Mouse (Mus musculus): Measurements from ENCODE around the gene Kif5a. TPM values are rescaled to one million over a fixed set of nuclear protein-coding genes. Genes with fewer than 3 reads are reported as not detected.

Kif5a gene
- polyA plus RNA-seq, 1 experiment: 1.6 TPM

DNA sequence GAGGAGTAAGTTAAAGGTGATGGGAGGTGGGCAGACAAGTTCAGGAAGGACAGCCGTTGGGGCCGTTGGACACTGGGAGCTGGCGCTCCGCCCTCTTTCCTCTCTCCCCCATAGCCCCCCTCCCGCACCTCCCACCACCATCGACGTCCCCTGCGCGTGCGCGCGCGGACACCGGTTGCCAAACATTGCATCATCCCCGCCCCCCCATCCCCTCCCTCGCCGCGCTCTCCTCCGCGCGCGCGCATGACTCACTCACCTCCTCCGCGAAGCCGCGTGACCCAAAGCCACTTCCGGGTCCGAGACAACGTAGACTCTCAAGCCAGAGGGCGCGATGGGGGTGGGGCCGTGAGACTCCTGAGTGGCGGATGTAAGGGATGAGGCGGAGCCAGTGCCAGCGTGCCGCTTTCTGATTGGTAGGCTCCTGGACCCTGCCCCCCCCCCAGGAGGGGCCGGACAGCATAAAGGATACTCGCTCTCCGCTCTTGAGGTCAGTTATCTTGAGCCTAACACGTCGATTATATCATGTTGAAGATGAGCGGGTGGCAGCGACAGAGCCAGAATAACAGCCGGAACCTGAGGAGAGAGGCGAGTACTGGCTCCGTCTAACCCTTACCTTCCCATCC, 27.3 kb upstream of the Kif5a start:
- TF ChIP-seq CTCF (IDR thresholded peaks at IDR 0.05; ENCODE audit: borderline replicate concordance, insufficient read depth, low read length): no peak
- peak; percentile 100 for TF ChIP-seq POLR2A (IDR thresholded peaks at IDR 0.05; ENCODE audit: low read depth, low read length)
- peak overlapping the region; percentile 80 for H3K4me3 ChIP-seq (ENCODE audit: insufficient read depth, low read length)
- peaks cover 10% of the 10 kb centered on the region; the same call in 1 of the 2 replicates for H3K4me1 ChIP-seq (ENCODE audit: control insufficient read depth, insufficient read depth, low read length)
- H3K27ac ChIP-seq (ENCODE audit: insufficient read depth, low read length): peak overlapping the region; percentile 100

DNA sequence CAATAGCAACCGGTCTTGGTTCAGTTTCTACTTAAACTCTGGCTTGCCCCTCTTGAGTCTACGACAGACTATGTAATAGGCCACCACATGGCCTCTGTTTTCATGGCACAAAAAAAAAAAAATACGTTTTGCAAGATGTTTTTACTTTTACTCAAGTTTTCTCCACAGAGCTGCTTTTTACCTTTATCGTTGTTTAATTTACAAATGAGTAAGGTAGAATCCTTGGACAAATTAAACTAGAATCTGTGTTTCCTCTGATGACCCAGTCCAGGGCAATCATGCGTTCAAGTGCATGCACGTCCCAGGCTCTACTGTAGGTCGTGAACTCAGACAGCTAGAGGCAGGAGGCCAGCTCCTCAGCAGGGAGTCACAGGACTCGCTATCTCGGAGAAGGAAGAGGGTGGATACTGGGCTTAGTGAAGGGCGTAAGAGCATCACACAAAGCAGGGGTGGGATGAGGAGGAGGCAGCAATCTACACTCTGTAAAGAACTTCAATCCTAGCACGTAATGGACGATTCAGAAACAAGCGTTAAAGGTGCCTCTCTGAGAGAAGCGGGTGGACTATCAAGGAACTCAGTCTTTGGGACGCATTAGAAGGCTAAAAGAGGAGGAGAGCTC, 26.5 kb upstream of the Kif5a start:
- no peak for TF ChIP-seq CTCF (IDR thresholded peaks at IDR 0.05; ENCODE audit: borderline replicate concordance, insufficient read depth, low read length)
- peak; percentile 71 for TF ChIP-seq POLR2A (IDR thresholded peaks at IDR 0.05; ENCODE audit: low read depth, low read length)
- H3K27ac ChIP-seq (ENCODE audit: insufficient read depth, low read length): peak overlapping the region; percentile 100
- H3K4me1 ChIP-seq (ENCODE audit: control insufficient read depth, insufficient read depth, low read length): peaks cover 10% of the 10 kb centered on the region; the same call in 1 of the 2 replicates
- H3K4me3 ChIP-seq (ENCODE audit: insufficient read depth, low read length): peak overlapping the region; percentile 6

DNA sequence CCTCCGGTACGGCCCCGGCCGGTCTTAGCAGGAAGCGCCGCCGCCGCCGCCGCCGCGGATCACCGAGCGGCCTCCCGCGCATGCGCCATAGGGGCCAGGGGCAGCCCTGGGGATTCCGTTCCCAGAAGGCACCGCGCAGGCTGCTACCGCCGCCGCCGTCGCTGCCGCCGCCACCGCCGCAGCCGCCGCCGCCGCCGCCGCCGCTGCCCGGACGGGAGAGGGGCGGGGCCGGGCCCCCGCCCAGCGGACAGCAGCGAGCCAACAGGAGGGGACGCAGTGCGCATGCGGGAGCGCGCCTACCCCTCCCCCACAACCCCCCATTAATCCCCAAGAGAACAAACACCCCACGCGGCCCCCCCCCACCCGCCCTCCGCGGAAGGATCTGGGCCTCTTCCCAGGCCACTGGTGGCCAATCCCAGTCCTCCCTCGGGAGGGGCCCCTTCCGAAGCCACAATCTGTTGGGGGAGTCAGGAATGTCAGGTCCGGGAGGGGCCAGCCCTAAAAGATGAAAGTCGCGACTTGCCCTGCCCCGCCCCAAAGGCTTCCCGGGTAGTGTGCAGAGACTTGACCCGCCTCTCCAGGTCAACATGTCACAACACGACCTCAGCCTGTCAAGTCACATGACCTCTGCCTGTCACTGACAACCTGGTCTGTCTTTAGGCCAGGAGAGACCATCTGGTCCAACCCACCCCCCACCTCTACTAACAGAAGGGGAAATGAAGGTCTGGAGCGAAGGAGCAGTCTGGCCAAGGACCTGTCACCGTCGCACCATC, 25.8 kb upstream of the Kif5a start, which contains the start of gene Mbd6:
Gene Mbd6 (minus strand): TSS at position 219 of the 773 bp plus-strand sequence.
- peaks cover 10% of the 10 kb centered on the region; the same call in 1 of the 2 replicates for H3K4me1 ChIP-seq (ENCODE audit: control insufficient read depth, insufficient read depth, low read length)

GRCm38 (mm10) chr10:127288328-127288799, 25.2 kb upstream of the Kif5a start:
- peak overlapping the region; percentile 95 for H3K27ac ChIP-seq (ENCODE audit: insufficient read depth, low read length)
- TF ChIP-seq POLR2A (IDR thresholded peaks at IDR 0.05; ENCODE audit: low read depth, low read length) (peak; percentile 60; the same call in 1 of the 2 replicates), CTCF (IDR thresholded peaks at IDR 0.05; ENCODE audit: borderline replicate concordance, insufficient read depth, low read length) (no peak)
- H3K4me3 ChIP-seq (ENCODE audit: insufficient read depth, low read length): peak overlapping the region; percentile 55
- 0 out of 2 replicates have a peak, but pooled peaks cover 8% of the 10 kb centered on the region for H3K4me1 ChIP-seq (ENCODE audit: control insufficient read depth, insufficient read depth, low read length)

More for the DNA sequence above, 25.8 kb upstream of the Kif5a start, which contains the start of gene Mbd6:
- peak within 1 kb of the TSS; percentile 55 for H3K4me3 ChIP-seq (ENCODE audit: insufficient read depth, low read length)
- H3K27ac ChIP-seq (ENCODE audit: insufficient read depth, low read length): peak within 1 kb of the TSS; percentile 100
- TF ChIP-seq POLR2A (IDR thresholded peaks at IDR 0.05; ENCODE audit: low read depth, low read length): peak; percentile 78
- TF ChIP-seq CTCF (IDR thresholded peaks at IDR 0.05; ENCODE audit: borderline replicate concordance, insufficient read depth, low read length): no peak

- H3K27ac ChIP-seq (ENCODE audit: insufficient read depth, low read length): peak overlapping the region; percentile 95
- no peak for TF ChIP-seq POLR2A (IDR thresholded peaks at IDR 0.05; ENCODE audit: low read depth, low read length)
- no peak for TF ChIP-seq CTCF (IDR thresholded peaks at IDR 0.05; ENCODE audit: borderline replicate concordance, insufficient read depth, low read length)
- H3K4me3 ChIP-seq (ENCODE audit: insufficient read depth, low read length): peak overlapping the region; percentile 55
- H3K4me1 ChIP-seq (ENCODE audit: control insufficient read depth, insufficient read depth, low read length): 0 out of 2 replicates have a peak, but pooled peaks cover 8% of the 10 kb centered on the region
These were observed 24.8 kb upstream of the Kif5a start for GRCm38 (mm10) chr10:127287936-127288293.

GRCm38 (mm10) chr10:127287271-127287935, 24.3 kb upstream of the Kif5a start:
- TF ChIP-seq POLR2A (IDR thresholded peaks at IDR 0.05; ENCODE audit: low read depth, low read length): no peak; the same call in none of the 2 replicates
- TF ChIP-seq CTCF (IDR thresholded peaks at IDR 0.05; ENCODE audit: borderline replicate concordance, insufficient read depth, low read length): no peak
- Histone ChIP-seq H3K27ac (ENCODE audit: insufficient read depth, low read length) (peak overlapping the region; percentile 95), H3K4me1 (ENCODE audit: control insufficient read depth, insufficient read depth, low read length) (0 out of 2 replicates have a peak, but pooled peaks cover 8% of the 10 kb centered on the region), H3K4me3 (ENCODE audit: insufficient read depth, low read length) (peak overlapping the region; percentile 55)

- H3K4me1 ChIP-seq (ENCODE audit: control insufficient read depth, insufficient read depth, low read length): 0 out of 2 replicates have a peak, but pooled peaks cover 8% of the 10 kb centered on the region
- peak overlapping the region; percentile 95; the same call in 1 of the 2 replicates for H3K27ac ChIP-seq (ENCODE audit: insufficient read depth, low read length)
- H3K4me3 ChIP-seq (ENCODE audit: insufficient read depth, low read length): peak overlapping the region; percentile 55
- TF ChIP-seq POLR2A (IDR thresholded peaks at IDR 0.05; ENCODE audit: low read depth, low read length) (no peak), CTCF (IDR thresholded peaks at IDR 0.05; ENCODE audit: borderline replicate concordance, insufficient read depth, low read length) (no peak)
These were observed 23.6 kb upstream of the Kif5a start for GRCm38 (mm10) chr10:127286730-127287129.

- H3K4me1 ChIP-seq (ENCODE audit: control insufficient read depth, insufficient read depth, low read length): 0 out of 2 replicates have a peak, but pooled peaks cover 8% of the 10 kb centered on the region
- no peak for TF ChIP-seq CTCF (IDR thresholded peaks at IDR 0.05; ENCODE audit: borderline replicate concordance, insufficient read depth, low read length)
- TF ChIP-seq POLR2A (IDR thresholded peaks at IDR 0.05; ENCODE audit: low read depth, low read length): no peak
- H3K4me3 ChIP-seq (ENCODE audit: insufficient read depth, low read length): peak overlapping the region; percentile 55
- no peak overlapping the region for H3K27ac ChIP-seq (ENCODE audit: insufficient read depth, low read length)
These were observed 23.0 kb upstream of the Kif5a start for GRCm38 (mm10) chr10:127286194-127286593.

- TF ChIP-seq POLR2A (IDR thresholded peaks at IDR 0.05; ENCODE audit: low read depth, low read length): no peak
- no peak for TF ChIP-seq CTCF (IDR thresholded peaks at IDR 0.05; ENCODE audit: borderline replicate concordance, insufficient read depth, low read length)
- Histone ChIP-seq H3K4me3 (ENCODE audit: insufficient read depth, low read length) (no peak overlapping the region), H3K27ac (ENCODE audit: insufficient read depth, low read length) (no peak overlapping the region), H3K4me1 (ENCODE audit: control insufficient read depth, insufficient read depth, low read length) (0 out of 2 replicates have a peak, but pooled peaks cover 8% of the 10 kb centered on the region)
These were observed 22.5 kb upstream of the Kif5a start for GRCm38 (mm10) chr10:127285644-127286043.
